Mouse (Mus musculus) ES-E14 (cell line): Measurements from ENCODE around the gene Chid1. TPM values are rescaled to one million over a fixed set of nuclear protein-coding genes. Genes with fewer than 3 reads are reported as not detected.

ENCODE experiments used
- DNase-seq: peaks from one replicate; pipeline ENCODE4 v3.0.0-alpha.2; 2013; ENCODE audit warnings: low read depth, low spot score
- H3K27ac ChIP-seq: 2 replicates; pipeline ENCODE4 v1.5.1; 2012; ENCODE audit warnings: low read depth, mild to moderate bottlenecking, low read length, moderate library complexity, mixed read lengths; ENCODE audit not compliant: poor library complexity, insufficient read depth, severe bottlenecking
- H3K36me3 ChIP-seq: 2 replicates; pipeline ENCODE4 v1.6.1; 2012; ENCODE audit warnings: mild to moderate bottlenecking, low read length, moderate library complexity, mixed read lengths; ENCODE audit not compliant: control insufficient read depth, poor library complexity, insufficient read depth, severe bottlenecking
- H3K4me1 ChIP-seq, 2 experiments: fragments of 150-350 bp in 1 of 2; sonication (generic) in 1 of 2; 2 replicates each; pipeline ENCODE4 v1.6.1; 2012; ENCODE audit warnings: low read length in 2 of 2, mild to moderate bottlenecking in 1 of 2, mixed read lengths in 1 of 2; ENCODE audit not compliant: control insufficient read depth in 2 of 2, insufficient read depth in 2 of 2, poor library complexity in 1 of 2
- H3K4me3 ChIP-seq, 2 experiments: fragments of 150-350 bp in 1 of 2; sonication (generic) in 1 of 2; 2 replicates each; pipeline ENCODE4 v1.5.1; 2012; ENCODE audit warnings: low read length in 2 of 2, low read depth in 1 of 2, mild to moderate bottlenecking in 1 of 2, mixed read lengths in 1 of 2; ENCODE audit not compliant: insufficient read depth in 1 of 2, poor library complexity in 1 of 2, severe bottlenecking in 1 of 2
- H3K9ac ChIP-seq: 2 replicates; pipeline ENCODE4 v1.6.1; 2012; ENCODE audit warnings: low read depth, mild to moderate bottlenecking, low read length, mixed read lengths; ENCODE audit not compliant: poor library complexity, insufficient read depth, severe bottlenecking
- H3K9me3 ChIP-seq: fragments of 150-350 bp; sonication (generic); 2 replicates; pipeline ENCODE4 v1.6.1; 2012; ENCODE audit warnings: low read depth, mild to moderate bottlenecking, low read length; ENCODE audit not compliant: control insufficient read depth, insufficient read depth
- CHD2 ChIP-seq: IDR thresholded peaks from 2 replicates; pipeline ENCODE4 v1.6.1; 2014; ENCODE audit warnings: mild to moderate bottlenecking, low read depth, low read length, inconsistent platforms
- HCFC1 ChIP-seq: IDR thresholded peaks from 2 replicates; pipeline ENCODE4 v1.6.1; 2012; ENCODE audit warnings: low read length, inconsistent platforms, borderline replicate concordance; ENCODE audit not compliant: insufficient read depth
- MAFK ChIP-seq: IDR thresholded peaks from 2 replicates; pipeline ENCODE4 v1.6.1; 2014; ENCODE audit warnings: mild to moderate bottlenecking, low read depth, low read length, inconsistent platforms; ENCODE audit not compliant: insufficient read depth
- ZC3H11A ChIP-seq: IDR thresholded peaks from 2 replicates; pipeline ENCODE4 v1.6.1; 2012; ENCODE audit warnings: low read depth, mild to moderate bottlenecking, inconsistent platforms, low read length, borderline replicate concordance
- ZNF384 ChIP-seq: IDR thresholded peaks from 2 replicates; pipeline ENCODE4 v1.6.1; 2012; ENCODE audit warnings: low read depth, low read length, inconsistent platforms
- in situ Hi-C, 2 experiments: fragments of 600-800 bp; cut with MboI; formaldehyde crosslinking; loops; one replicate each; pipeline ENCODE4 v1.15.1; 2025; ENCODE audit warnings: low sequenced_read_pairs in 2 of 2, inconsistent platforms in 1 of 2; ENCODE audit not compliant: unreplicated experiment in 2 of 2
- total RNA-seq: library from RNA; depleted of rRNA; stranded (reverse); fragments of 300-350 nt; gene quantifications from 2 replicates; pipeline ENCODE4 v1.2.3, GENCODE M21; 2012

Chid1 gene
- total RNA-seq, 1 experiment, result 30.1 TPM

DNA sequence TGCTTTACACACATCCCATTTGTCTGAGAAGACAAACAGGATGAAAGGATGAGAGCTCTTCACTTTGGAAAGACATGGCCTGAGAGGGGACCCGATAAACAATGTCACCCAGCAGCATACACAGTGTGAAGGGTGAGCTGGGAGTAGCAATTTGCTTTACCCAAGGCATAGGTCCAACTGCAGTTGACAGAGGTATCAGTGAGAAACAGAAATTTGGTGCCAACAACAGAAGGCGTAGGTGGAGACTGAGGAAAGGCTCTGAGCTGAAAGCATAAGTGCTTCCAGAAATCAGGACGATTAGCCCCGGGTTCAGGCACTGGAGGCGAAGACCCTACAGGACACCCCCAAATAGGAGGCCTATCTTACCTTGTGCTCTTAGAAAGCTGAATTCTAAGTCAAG, 29.5 kb downstream of the Chid1 start:
- in situ Hi-C loops, result no loop called here
- Histone ChIP-seq H3K9me3 (no peaks in the 10 kb centered on the region), H3K4me1 (peaks cover 0 to 5% of the 10 kb centered on the region in 2 experiments; a peak in 1 of 4 replicates), H3K4me3 (no peak overlapping the region), H3K36me3 (no peaks in the 10 kb centered on the region; the same call in 1 of the 2 replicates), H3K9ac (no peak overlapping the region), H3K27ac (no peak overlapping the region)
- TF ChIP-seq CHD2 (no peak), HCFC1 (no peak), ZC3H11A (no peak), MAFK (no peak), ZNF384 (no peak)
- DNase-seq, result no peak

DNA sequence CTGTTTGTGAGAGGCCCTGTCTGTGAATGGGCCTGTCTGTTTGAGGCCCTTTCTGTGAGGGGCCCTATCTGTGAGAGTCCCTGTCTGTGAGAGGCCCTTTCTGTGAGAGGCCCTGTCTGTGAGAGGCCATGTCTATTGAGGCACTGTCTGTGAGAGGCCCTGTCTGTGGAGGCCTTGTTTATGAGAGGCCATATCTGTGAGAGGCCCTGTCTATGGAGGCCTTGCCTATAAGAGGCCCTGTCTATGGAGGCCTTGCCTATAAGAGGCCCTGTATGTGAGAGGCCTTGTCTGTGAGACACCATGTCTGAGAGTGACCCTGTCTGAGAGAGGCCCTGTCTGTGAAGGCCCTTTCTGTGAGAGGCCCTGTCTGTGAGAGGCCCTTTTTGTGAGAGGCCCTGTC, 31.5 kb downstream of the Chid1 start:
- in situ Hi-C loops, result no loop called here
- TF ChIP-seq CHD2 (no peak), ZC3H11A (no peak), HCFC1 (no peak)
- Histone ChIP-seq H3K4me1 (peaks cover 0 to 3% of the 10 kb centered on the region in 2 experiments; a peak in 1 of 4 replicates), H3K4me3 (no peak overlapping the region), H3K36me3 (no peaks in the 10 kb centered on the region; the same call in 1 of the 2 replicates), H3K27ac (no peak overlapping the region), H3K9me3 (no peaks in the 10 kb centered on the region), H3K9ac (no peak overlapping the region)
- DNase-seq, result no peak

DNA sequence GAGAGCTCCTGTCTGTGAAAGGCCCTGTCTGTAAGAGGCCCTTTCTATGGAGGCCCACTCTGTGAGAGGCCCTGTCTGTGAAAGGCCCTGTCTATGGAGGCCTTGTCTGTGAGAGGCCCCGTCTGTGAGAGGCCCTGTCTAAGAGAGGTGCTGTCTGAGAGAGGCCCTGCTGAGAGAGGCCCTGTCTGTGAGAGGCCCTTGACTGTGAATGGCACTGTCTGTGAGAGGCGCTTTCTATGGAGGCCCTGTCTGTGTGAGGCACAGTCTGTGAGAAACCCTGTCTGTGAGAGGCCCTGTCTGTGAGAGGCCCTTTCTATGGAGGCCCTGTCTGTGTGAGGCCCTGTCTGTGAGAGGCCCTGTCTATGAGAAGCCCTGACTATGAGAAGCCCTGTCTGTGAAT, 33.4 kb downstream of the Chid1 start:
- H3K4me3 ChIP-seq, result no peak overlapping the region
- no peaks in the 10 kb centered on the region; the same call in 1 of the 2 replicates for H3K36me3 ChIP-seq
- in situ Hi-C loops, result no loop called here
- no peaks in the 10 kb centered on the region for H3K9me3 ChIP-seq
- no peak overlapping the region for H3K27ac ChIP-seq
- DNase-seq, result no peak
- H3K4me1 ChIP-seq, result no peaks in the 10 kb centered on the region
- TF ChIP-seq CHD2, result no peak
- TF ChIP-seq ZNF384, result no peak
- TF ChIP-seq MAFK, result no peak
- TF ChIP-seq ZC3H11A, result no peak
- TF ChIP-seq HCFC1, result no peak
- no peak overlapping the region for H3K9ac ChIP-seq

DNA sequence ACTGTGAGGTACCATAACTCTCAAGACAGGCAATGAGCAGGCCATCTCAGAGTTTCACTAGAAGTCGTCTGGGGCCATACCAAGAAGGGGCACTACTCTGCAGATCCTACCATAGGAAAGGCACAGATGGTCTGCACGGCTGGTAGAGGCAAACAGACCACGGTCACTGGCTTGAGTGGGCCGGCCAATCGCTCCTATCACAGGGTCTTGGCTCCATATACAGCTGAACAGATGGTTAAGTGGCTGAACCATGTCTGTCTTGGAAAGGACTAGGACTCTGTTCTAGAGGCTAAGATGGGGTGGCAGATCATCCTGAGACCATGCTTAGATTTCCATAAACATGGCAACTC, 37.1 kb downstream of the Chid1 start:
- Histone ChIP-seq H3K4me3 (no peak overlapping the region), H3K9me3 (no peaks in the 10 kb centered on the region), H3K36me3 (no peaks in the 10 kb centered on the region), H3K27ac (no peak overlapping the region), H3K9ac (no peak overlapping the region), H3K4me1 (no peaks in the 10 kb centered on the region)
- no peak for DNase-seq
- TF ChIP-seq HCFC1 (no peak), CHD2 (no peak), MAFK (no peak), ZNF384 (no peak), ZC3H11A (no peak)
- in situ Hi-C loops, result no loop called here

- H3K4me3 ChIP-seq, result no peak overlapping the region
- DNase-seq, result no peak
- H3K4me1 ChIP-seq, result no peaks in the 10 kb centered on the region
- TF ChIP-seq MAFK, result peak; percentile 78
- TF ChIP-seq HCFC1, result no peak
- no peaks in the 10 kb centered on the region for H3K9me3 ChIP-seq
- H3K27ac ChIP-seq, result no peak overlapping the region
- in situ Hi-C loops, result no loop called here
- no peaks in the 10 kb centered on the region for H3K36me3 ChIP-seq
- H3K9ac ChIP-seq, result no peak overlapping the region
Measured at GRCm38 (mm10) chr7:141501820-141502555, 37.7 kb downstream of the Chid1 start.
